Mouse (Mus musculus): Measurements from ENCODE around the gene Pak1ip1. TPM values are rescaled to one million over a fixed set of nuclear protein-coding genes. Genes with fewer than 3 reads are reported as not detected.

Pak1ip1 gene
- total RNA-seq (2014; rRNA removed; ENCODE audit: low replicate concordance) (38.2 and 43.5 TPM in 2 replicates), polyA plus RNA-seq (2015; fragmentation: Nextera tagmentation; extraction: Ambion mirVana) (43.1 and 48.0 TPM in 2 replicates)

- DNase-seq (ENCODE audit: low spot score) (peak; percentile 91), ATAC-seq (ENCODE audit: insufficient read depth, low read depth) (peak; percentile 98)
- H3K36me3 ChIP-seq (replicated peaks; ENCODE audit: control insufficient read depth, insufficient read depth, low read length), result peaks cover 22% of the 10 kb centered on the region
- peak within 1 kb of the TSS; percentile 82 for H3K9ac ChIP-seq (replicated peaks; ENCODE audit: low read depth, low read length)
- H3K4me3 ChIP-seq (ENCODE audit: low read depth, low read length), result peak within 1 kb of the TSS; percentile 92
- TF ChIP-seq EP300 (IDR thresholded peaks at IDR 0.05; ENCODE audit: low read depth), result peak; percentile 95
- no peak for TF ChIP-seq CTCF (IDR thresholded peaks at IDR 0.05; ENCODE audit: low read depth)
- no peaks in the 10 kb centered on the region for H3K27me3 ChIP-seq (ENCODE audit: control insufficient read depth, insufficient read depth, low read length)
- H3K9me3 ChIP-seq (replicated peaks; ENCODE audit: control insufficient read depth, low read length), result no peaks in the 10 kb centered on the region
- H3K4me2 ChIP-seq (ENCODE audit: low read depth, low read length), result peak within 1 kb of the TSS; percentile 90
- H3K4me1 ChIP-seq (ENCODE audit: control insufficient read depth, insufficient read depth), result peaks cover 13% of the 10 kb centered on the region
- WGBS, result under 1% methylated on average over 52 of the region's 58 CpGs
- peak within 1 kb of the TSS; percentile 99 for H3K27ac ChIP-seq (ENCODE audit: low read depth)
Observed at GRCm38 (mm10) chr13:41000926-41001639, at the start of gene Pak1ip1. TSS of gene Pak1ip1 (plus strand) at chr13:41001023.

DNA sequence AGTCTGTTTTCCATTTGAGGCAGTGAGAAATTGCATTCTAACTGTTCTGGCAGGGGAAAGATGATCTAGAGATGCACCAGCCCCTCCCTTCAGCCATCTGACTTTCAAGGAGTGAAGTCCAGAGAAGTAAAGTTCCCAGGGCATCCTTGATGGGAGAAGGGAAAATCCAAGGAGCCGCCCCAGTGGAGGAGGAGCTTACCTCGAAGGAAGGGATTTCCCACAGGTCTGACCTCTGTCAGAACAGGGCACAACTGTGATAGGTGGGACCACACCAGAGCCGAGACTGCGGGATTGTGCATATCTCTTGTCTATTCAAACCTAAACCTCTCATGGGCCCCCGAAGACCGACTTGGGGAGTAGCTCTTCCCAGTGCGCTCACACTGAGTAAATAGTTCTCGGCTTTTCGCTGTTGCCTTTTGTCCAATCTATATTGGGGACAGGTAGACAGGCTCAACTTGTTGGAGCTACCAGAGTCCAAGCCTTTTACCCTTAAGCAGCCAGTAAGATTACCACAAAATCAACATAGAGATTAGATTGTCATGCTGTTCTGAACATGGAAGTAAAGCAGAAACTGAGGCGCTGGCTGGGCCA is 49.3 kb upstream of the Pak1ip1 start:
- no peaks in the 10 kb centered on the region for H3K36me3 ChIP-seq (replicated peaks; ENCODE audit: control insufficient read depth, insufficient read depth, low read length)
- 75% methylated on average over 10 of the region's 10 CpGs for whole genome bisulfite sequencing
- H3K4me3 ChIP-seq (ENCODE audit: low read depth, low read length), result no peak overlapping the region
- H3K9me3 ChIP-seq (replicated peaks; ENCODE audit: control insufficient read depth, low read length), result no peaks in the 10 kb centered on the region
- no peak for ATAC-seq (ENCODE audit: insufficient read depth, low read depth)
- TF ChIP-seq EP300 (IDR thresholded peaks at IDR 0.05; ENCODE audit: low read depth) (no peak), CTCF (IDR thresholded peaks at IDR 0.05; ENCODE audit: low read depth) (no peak)
- no peak overlapping the region for H3K27ac ChIP-seq (ENCODE audit: low read depth)
- H3K4me1 ChIP-seq (ENCODE audit: control insufficient read depth, insufficient read depth), result peaks cover 16% of the 10 kb centered on the region
- H3K27me3 ChIP-seq (ENCODE audit: control insufficient read depth, insufficient read depth, low read length), result no peaks in the 10 kb centered on the region
- H3K9ac ChIP-seq (replicated peaks; ENCODE audit: low read depth, low read length), result no peak overlapping the region
- no peak for DNase-seq (ENCODE audit: low spot score)
- H3K4me2 ChIP-seq (ENCODE audit: low read depth, low read length), result no peak overlapping the region

- no peak for ATAC-seq (ENCODE audit: insufficient read depth, low read depth)
- 31% methylated on average over 6 of the region's 6 CpGs for WGBS
Observed at GRCm38 (mm10) chr13:40953231-40953630, 47.6 kb upstream of the Pak1ip1 start.

GRCm38 (mm10) chr13:40955773-40956172 is 45.0 kb upstream of the Pak1ip1 start:
- DNase-seq (ENCODE audit: low spot score) (peak; percentile 34), ATAC-seq (ENCODE audit: insufficient read depth, low read depth) (peak; percentile 58; the same call in 1 of the 2 replicates)
- no peak overlapping the region for H3K9ac ChIP-seq (replicated peaks; ENCODE audit: low read depth, low read length)
- 53% methylated on average over 7 of the region's 7 CpGs for WGBS
- TF ChIP-seq CTCF (IDR thresholded peaks at IDR 0.05; ENCODE audit: low read depth) (no peak), EP300 (IDR thresholded peaks at IDR 0.05; ENCODE audit: low read depth) (no peak)
- H3K36me3 ChIP-seq (replicated peaks; ENCODE audit: control insufficient read depth, insufficient read depth, low read length), result peaks cover 14% of the 10 kb centered on the region; the same call in 1 of the 2 replicates
- no peak overlapping the region for H3K27ac ChIP-seq (ENCODE audit: low read depth)
- no peaks in the 10 kb centered on the region for H3K9me3 ChIP-seq (replicated peaks; ENCODE audit: control insufficient read depth, low read length)
- H3K4me2 ChIP-seq (ENCODE audit: low read depth, low read length), result no peak overlapping the region
- H3K27me3 ChIP-seq (ENCODE audit: control insufficient read depth, insufficient read depth, low read length), result no peaks in the 10 kb centered on the region
- 0 out of 2 replicates have a peak, but pooled peaks cover 3% of the 10 kb centered on the region for H3K4me1 ChIP-seq (ENCODE audit: control insufficient read depth, insufficient read depth)
- no peak overlapping the region for H3K4me3 ChIP-seq (ENCODE audit: low read depth, low read length)

More at GRCm38 (mm10) chr13:40953231-40953630, 47.6 kb upstream of the Pak1ip1 start:
- TF ChIP-seq EP300 (IDR thresholded peaks at IDR 0.05; ENCODE audit: low read depth) (no peak), CTCF (IDR thresholded peaks at IDR 0.05; ENCODE audit: low read depth) (no peak)
- Histone ChIP-seq H3K9ac (replicated peaks; ENCODE audit: low read depth, low read length) (no peak overlapping the region), H3K36me3 (replicated peaks; ENCODE audit: control insufficient read depth, insufficient read depth, low read length) (0 out of 2 replicates have a peak, but pooled peaks cover 7% of the 10 kb centered on the region), H3K4me3 (ENCODE audit: low read depth, low read length) (no peak overlapping the region), H3K27me3 (ENCODE audit: control insufficient read depth, insufficient read depth, low read length) (no peaks in the 10 kb centered on the region), H3K4me1 (ENCODE audit: control insufficient read depth, insufficient read depth) (peaks cover 6% of the 10 kb centered on the region; the same call in 1 of the 2 replicates), H3K4me2 (ENCODE audit: low read depth, low read length) (no peak overlapping the region), H3K27ac (ENCODE audit: low read depth) (no peak overlapping the region), H3K9me3 (replicated peaks; ENCODE audit: control insufficient read depth, low read length) (no peaks in the 10 kb centered on the region)
- DNase-seq (ENCODE audit: low spot score), result no peak

GRCm38 (mm10) chr13:40967609-40968008 is 33.2 kb upstream of the Pak1ip1 start:
- H3K9me3 ChIP-seq (replicated peaks; ENCODE audit: control insufficient read depth, low read length), result no peaks in the 10 kb centered on the region
- DNase-seq (ENCODE audit: low spot score) (no peak), ATAC-seq (ENCODE audit: insufficient read depth, low read depth) (no peak)
- no peak overlapping the region for H3K9ac ChIP-seq (replicated peaks; ENCODE audit: low read depth, low read length)
- H3K27ac ChIP-seq (ENCODE audit: low read depth), result no peak overlapping the region
- TF ChIP-seq CTCF (IDR thresholded peaks at IDR 0.05; ENCODE audit: low read depth), result no peak
- no peak for TF ChIP-seq EP300 (IDR thresholded peaks at IDR 0.05; ENCODE audit: low read depth)
- H3K36me3 ChIP-seq (replicated peaks; ENCODE audit: control insufficient read depth, insufficient read depth, low read length), result no peaks in the 10 kb centered on the region
- no peaks in the 10 kb centered on the region for H3K27me3 ChIP-seq (ENCODE audit: control insufficient read depth, insufficient read depth, low read length)
- H3K4me2 ChIP-seq (ENCODE audit: low read depth, low read length), result no peak overlapping the region
- H3K4me3 ChIP-seq (ENCODE audit: low read depth, low read length), result no peak overlapping the region
- 92% methylated on average over 10 of the region's 10 CpGs for WGBS
- H3K4me1 ChIP-seq (ENCODE audit: control insufficient read depth, insufficient read depth), result no peaks in the 10 kb centered on the region
